Mouse (Mus musculus) midbrain, postnatal 0 days (tissue): ENCODE measurements around the gene Wrap53. TPM values are rescaled to one million over a fixed set of nuclear protein-coding genes. Genes with fewer than 3 reads are reported as not detected.

Experiments
- ATAC-seq: fragments of 200-750 bp; cut with Nextera tagmentation; 2 replicates; pipeline ENCODE4 v1.8.0; 2017; ENCODE audit warnings: moderate number of reproducible peaks, mild to moderate bottlenecking, moderate TSS enrichment, moderate library complexity; ENCODE audit not compliant: low FRiP score
- DNase-seq: peaks from one replicate; pipeline ENCODE4 v3.0.0-alpha.2; 2015; ENCODE audit warnings: low spot score
- H3K27ac ChIP-seq: fragments of 300-500 bp; sonication (generic); 2 replicates; pipeline ENCODE4 v1.5.1; 2014; ENCODE audit warnings: low read depth, mild to moderate bottlenecking, low read length, mixed read lengths
- H3K27me3 ChIP-seq: fragments of 300-500 bp; sonication (generic); 2 replicates; pipeline ENCODE4 v1.6.1; 2014; ENCODE audit warnings: low read length, control low read depth, mixed read lengths; ENCODE audit not compliant: insufficient read depth
- H3K36me3 ChIP-seq: fragments of 300-500 bp; sonication (generic); 2 replicates; pipeline ENCODE4 v1.6.1; 2014; ENCODE audit warnings: low read length, control low read depth, mixed read lengths; ENCODE audit not compliant: insufficient read depth
- H3K4me1 ChIP-seq: fragments of 300-500 bp; sonication (generic); 2 replicates; pipeline ENCODE4 v1.6.1; 2014; ENCODE audit warnings: mild to moderate bottlenecking, control low read depth, antibody characterized with exemption, low read length, mixed read lengths; ENCODE audit not compliant: insufficient read depth
- H3K4me2 ChIP-seq: fragments of 300-500 bp; sonication (generic); 2 replicates; pipeline ENCODE4 v1.6.1; 2014; ENCODE audit warnings: low read depth, mild to moderate bottlenecking, low read length, mixed read lengths; ENCODE audit not compliant: poor library complexity, severe bottlenecking
- H3K4me3 ChIP-seq: fragments of 300-500 bp; sonication (generic); 2 replicates; pipeline ENCODE4 v1.5.1; 2014; ENCODE audit warnings: low read depth, mild to moderate bottlenecking, low read length, moderate library complexity
- H3K9ac ChIP-seq: fragments of 300-500 bp; sonication (generic); replicated peaks from 2 replicates; pipeline ENCODE4 v1.6.1; 2014; ENCODE audit warnings: mild to moderate bottlenecking, low read length, moderate library complexity, mixed read lengths; ENCODE audit not compliant: poor library complexity, severe bottlenecking
- H3K9me3 ChIP-seq: fragments of 300-500 bp; sonication (generic); 2 replicates; pipeline ENCODE4 v1.6.1; 2016; ENCODE audit warnings: low read length, control low read depth
- CTCF ChIP-seq: IDR thresholded peaks from 2 replicates; pipeline ENCODE4 v1.5.1; 2016; ENCODE audit warnings: antibody characterized with exemption, mild to moderate bottlenecking
- WGBS: fragments of 180-500 bp; shearing (Covaris S2); extraction: QIAGEN DNeasy Blood & Tissue Kit; methylation state at CpG from one replicate; pipeline ENCODE4 v1.1.7; 2014; 5-methylcytosine and 5-hydroxymethylcytosine counted together
- polyA plus RNA-seq: library from polyadenylated mRNA; unstranded; fragments of >200 nt; fragmentation: Nextera tagmentation; extraction: Ambion mirVana; gene quantifications from 2 replicates; pipeline ENCODE4 v1.2.1, GENCODE M21; 2015
- total RNA-seq: library from RNA; depleted of rRNA; stranded (reverse); fragments of >200 nt; gene quantifications from 2 replicates; pipeline ENCODE4 v1.2.3, GENCODE M21; 2014

Gene Wrap53
- total and polyA plus RNA-seq, 2 experiments from 2014 or later = 14.2 to 15.7 TPM

DNA sequence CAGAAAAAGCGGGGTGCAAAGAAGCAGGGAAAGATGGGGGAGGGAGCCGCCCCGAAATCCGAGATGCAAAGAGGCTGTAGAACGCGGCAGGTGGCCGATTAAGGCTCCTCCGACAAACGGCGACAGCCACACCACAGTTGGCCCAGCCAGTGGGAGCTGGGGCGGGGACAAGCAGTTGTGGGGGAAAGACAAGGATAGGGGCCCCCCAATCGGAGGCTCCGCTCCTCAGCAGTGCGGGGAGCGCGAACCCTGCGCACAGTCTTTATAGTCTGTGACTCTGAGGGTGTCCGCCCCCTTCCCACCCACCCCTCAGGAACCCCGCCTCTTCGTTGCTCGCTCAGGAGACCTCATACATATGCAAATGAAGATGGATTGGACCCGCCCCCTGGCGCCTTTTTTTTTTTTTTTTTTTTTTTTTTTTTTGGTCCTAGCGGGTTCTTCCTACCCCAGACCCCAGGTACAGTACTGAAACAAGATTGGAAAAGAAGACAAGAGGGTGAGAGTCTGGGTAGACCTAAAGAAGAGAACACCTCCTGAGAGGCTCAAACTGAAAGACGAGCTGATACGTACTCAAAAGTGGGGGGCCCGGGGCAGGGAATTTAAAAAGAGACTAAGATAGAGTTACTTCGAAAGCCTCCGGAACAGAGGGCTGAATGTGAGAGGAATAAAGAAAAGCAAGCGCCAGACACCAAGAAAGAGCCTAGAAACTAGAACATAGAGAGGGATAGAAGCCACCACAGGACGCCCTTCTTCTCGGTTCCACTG lies 25.9 kb upstream of the Wrap53 start, which contains the start of gene Atp1b2:
Gene Atp1b2, minus strand, starts transcription at position 217 of the 765 bp plus-strand sequence.
- peak; percentile 91 for ATAC-seq
- WGBS = 2% methylated on average over 32 of the region's 32 CpGs
- no peak for TF ChIP-seq CTCF

DNA sequence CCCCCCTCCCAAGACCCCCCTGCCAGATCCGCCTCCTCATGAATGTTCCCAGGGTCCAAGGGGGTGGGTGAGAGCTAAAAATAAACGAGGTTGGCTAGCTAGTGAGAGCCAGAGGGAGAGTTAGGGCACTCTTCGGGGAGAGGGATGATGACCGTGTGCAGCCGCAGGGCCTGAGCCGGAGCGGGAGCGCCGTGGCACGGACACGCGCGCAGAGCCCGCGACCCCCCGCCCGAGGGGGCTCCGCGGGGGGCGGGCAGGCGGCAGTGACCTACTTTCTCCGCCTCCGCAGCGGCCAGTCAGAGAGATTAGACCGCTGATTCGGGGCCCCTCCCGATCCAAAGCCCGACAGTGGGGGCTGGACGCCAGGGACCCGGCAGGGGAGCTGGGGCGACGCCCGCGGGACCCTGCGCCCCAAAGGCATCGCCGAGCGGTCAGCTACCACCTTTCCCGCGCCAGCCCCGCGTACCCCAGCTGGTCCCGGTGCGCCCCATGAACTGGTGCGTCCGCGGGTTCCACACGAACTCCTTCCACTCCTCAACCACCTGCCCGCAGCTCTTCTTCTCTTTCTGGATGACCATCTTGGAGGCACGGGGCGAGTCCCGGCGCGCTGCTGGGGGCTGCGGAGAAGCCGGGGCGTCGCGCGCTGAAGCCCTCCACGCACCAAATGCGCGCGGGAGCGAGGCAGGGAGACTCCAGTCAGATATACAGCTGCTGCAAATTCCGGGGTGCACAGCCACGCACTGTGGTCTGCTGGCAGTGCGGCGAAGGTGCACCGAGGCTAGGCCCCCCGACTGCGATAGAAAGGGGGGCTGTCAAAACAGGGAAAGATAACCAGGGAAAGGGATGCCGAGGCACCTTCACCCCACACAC lies 25.0 kb upstream of the Wrap53 start:
- ATAC-seq (peak; percentile 68), DNase-seq (peak; percentile 73)
- H3K9ac ChIP-seq = peak overlapping the region; percentile 90
- H3K4me3 ChIP-seq = peak overlapping the region; percentile 91
- peaks cover 10% of the 10 kb centered on the region for H3K4me1 ChIP-seq
- H3K27ac ChIP-seq = peak overlapping the region; percentile 90
- H3K36me3 ChIP-seq = peaks cover 26% of the 10 kb centered on the region
- TF ChIP-seq CTCF = no peak
- H3K27me3 ChIP-seq = no peaks in the 10 kb centered on the region
- no peaks in the 10 kb centered on the region for H3K9me3 ChIP-seq
- H3K4me2 ChIP-seq = peak overlapping the region; percentile 80
- 1% methylated on average over 57 of the region's 73 CpGs for WGBS

More for the DNA sequence above, 25.9 kb upstream of the Wrap53 start, which contains the start of gene Atp1b2:
- peak within 1 kb of the TSS; percentile 90 for H3K9ac ChIP-seq
- H3K36me3 ChIP-seq = peaks cover 18% of the 10 kb centered on the region
- H3K4me1 ChIP-seq = peaks cover 10% of the 10 kb centered on the region
- peak within 1 kb of the TSS; percentile 90 for H3K27ac ChIP-seq
- DNase-seq = peak; percentile 95
- H3K27me3 ChIP-seq = no peaks in the 10 kb centered on the region
- H3K9me3 ChIP-seq = no peaks in the 10 kb centered on the region
- H3K4me2 ChIP-seq = peak within 1 kb of the TSS; percentile 80
- H3K4me3 ChIP-seq = peak within 1 kb of the TSS; percentile 91

DNA sequence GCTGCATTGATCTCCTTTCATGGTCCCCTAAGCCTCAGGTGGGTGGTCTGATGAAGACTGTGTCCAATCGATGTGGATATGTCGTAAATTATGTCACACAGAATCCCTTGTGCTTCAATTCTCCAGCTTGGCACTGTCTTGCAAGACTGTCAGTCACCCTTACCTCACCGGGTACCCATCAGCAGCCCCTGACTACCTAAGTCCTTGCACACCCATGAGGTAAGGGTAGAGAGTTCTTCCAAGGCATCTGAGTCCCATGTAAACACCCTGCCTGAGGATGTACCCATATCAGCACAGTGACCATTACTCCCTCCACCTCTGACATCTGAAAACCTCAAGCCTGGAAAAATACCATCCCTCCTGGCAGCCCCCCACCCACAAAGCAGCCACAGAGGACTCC lies 24.3 kb upstream of the Wrap53 start:
- Histone ChIP-seq H3K36me3 (peaks cover 27% of the 10 kb centered on the region), H3K27ac (peak overlapping the region; percentile 90), H3K4me3 (peak overlapping the region; percentile 91), H3K27me3 (no peaks in the 10 kb centered on the region), H3K9ac (peak overlapping the region; percentile 90), H3K9me3 (no peaks in the 10 kb centered on the region), H3K4me1 (peaks cover 10% of the 10 kb centered on the region), H3K4me2 (peak overlapping the region; percentile 80)
- WGBS = 27% methylated on average over 3 of the region's 3 CpGs
- ATAC-seq = no peak
- no peak for TF ChIP-seq CTCF
- DNase-seq = no peak

DNA sequence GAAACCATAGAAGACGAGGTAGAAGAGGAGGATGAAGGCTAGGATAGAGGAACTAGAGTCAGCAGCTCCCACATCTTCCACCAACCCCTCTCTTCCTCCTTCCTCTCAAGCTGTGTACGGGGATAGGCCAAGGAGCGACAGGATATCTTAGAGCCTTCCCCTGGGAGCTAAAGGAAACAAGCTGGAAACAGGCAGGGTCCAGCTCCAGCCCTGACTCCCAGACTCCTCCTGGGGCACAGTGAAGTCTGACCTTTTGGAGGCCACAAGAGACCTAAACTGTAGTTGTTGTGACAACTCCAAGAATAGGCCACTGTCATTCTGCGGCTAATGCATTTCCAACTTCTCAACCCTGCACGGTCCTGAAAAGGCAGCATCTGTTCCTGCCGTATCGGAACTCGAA lies 23.5 kb upstream of the Wrap53 start:
- DNase-seq (no peak), ATAC-seq (no peak)
- Histone ChIP-seq H3K9ac (no peak overlapping the region), H3K36me3 (peaks cover 27% of the 10 kb centered on the region), H3K27me3 (no peaks in the 10 kb centered on the region), H3K4me3 (peak overlapping the region; percentile 91), H3K4me1 (peaks cover 10% of the 10 kb centered on the region), H3K27ac (peak overlapping the region; percentile 90; the same call in 1 of the 2 replicates), H3K4me2 (peak overlapping the region; percentile 80), H3K9me3 (no peaks in the 10 kb centered on the region)
- 80% methylated on average over 8 of the region's 8 CpGs for WGBS
- no peak for TF ChIP-seq CTCF

DNA sequence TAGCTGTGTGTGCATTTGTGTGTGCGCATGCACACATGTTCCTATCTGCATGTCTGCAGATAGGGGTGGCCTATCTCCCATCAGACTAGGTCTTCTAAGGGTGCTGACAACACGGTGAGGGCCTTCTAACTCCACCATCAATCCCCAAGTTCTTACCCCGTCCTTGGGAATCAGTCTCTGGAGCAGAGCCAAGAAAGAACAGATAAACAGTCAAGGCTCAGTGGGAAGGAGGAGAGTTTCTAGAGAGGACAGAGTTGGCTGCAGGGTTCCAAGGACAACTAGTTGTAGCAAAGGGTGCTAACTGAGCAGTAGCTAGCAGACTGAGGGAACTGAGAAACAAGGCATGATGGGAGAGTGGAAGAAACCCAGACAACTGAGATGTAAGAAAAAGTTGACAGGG lies 21.7 kb upstream of the Wrap53 start:
- Histone ChIP-seq H3K27ac (no peak overlapping the region), H3K4me2 (no peak overlapping the region), H3K36me3 (peaks cover 27% of the 10 kb centered on the region), H3K4me1 (peaks cover 10% of the 10 kb centered on the region), H3K9me3 (no peaks in the 10 kb centered on the region), H3K9ac (no peak overlapping the region), H3K4me3 (no peak overlapping the region), H3K27me3 (no peaks in the 10 kb centered on the region)
- ATAC-seq (no peak), DNase-seq (no peak)
- TF ChIP-seq CTCF = no peak
- WGBS = 80% methylated on average over 3 of the region's 3 CpGs
